Mouse (Mus musculus): ENCODE measurements at regions not wholly inside any gene's neighbourhood (a gene's known extent, or its start where the extent isn't known, plus 50 kb on each side); places are given as distances from the start of the nearest gene placed in this dataset.

DNA sequence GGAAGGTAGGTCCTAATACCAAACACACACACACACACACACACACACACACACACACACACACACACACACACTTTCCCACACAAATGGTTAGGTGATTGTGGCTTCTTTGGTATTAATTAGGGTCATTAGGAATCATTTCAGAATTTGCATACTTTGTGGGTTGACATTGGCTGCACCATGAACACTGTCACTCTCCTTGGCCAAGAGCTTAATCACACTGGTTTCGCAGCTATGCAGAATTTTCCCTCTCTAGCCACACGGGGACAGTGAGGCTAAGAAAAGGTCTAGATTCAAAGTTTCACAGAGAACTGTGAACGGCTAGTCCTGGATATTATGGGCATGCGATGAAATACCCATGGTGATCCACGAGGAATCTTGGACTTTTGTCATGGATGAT, 597.5 kb downstream of the Slc4a3 start:
- TF ChIP-seq CTCF (IDR thresholded peaks at IDR 0.05; ENCODE audit: control insufficient read depth, insufficient read depth, insufficient read length) (no peak), MYOG (IDR thresholded peaks at IDR 0.05; ENCODE audit: control insufficient read depth, extremely low read depth, insufficient read length) (no peak), MYOD1 (IDR thresholded peaks at IDR 0.05; ENCODE audit: control insufficient read depth, insufficient read length, low read depth) (no peak), USF1 (IDR thresholded peaks at IDR 0.05; ENCODE audit: low read depth) (no peak), CEBPB (IDR thresholded peaks at IDR 0.05; ENCODE audit: low read depth) (no peak), MAX (IDR thresholded peaks at IDR 0.05) (no peak), FOSL1 (IDR thresholded peaks at IDR 0.05; ENCODE audit: insufficient read depth, low read length, poor library complexity, severe bottlenecking) (no peak)

Data from C2C12 (cell line).